Mouse (Mus musculus): ENCODE measurements around the gene Mcl1. TPM values are rescaled to one million over a fixed set of nuclear protein-coding genes. Genes with fewer than 3 reads are reported as not detected.
"Not testable (repeated sequence)": the region's sequence is repeated elsewhere in the genome, so short reads cannot be mapped to it uniquely, and the experiment has no call there.

Gene Mcl1
- polyA plus RNA-seq, 1 experiment from 2014 or later, result 75.7 TPM

- WGBS, result 48% methylated on average over 2 of the region's 2 CpGs
- Histone ChIP-seq H3K4me3 (ENCODE audit: low read depth, low read length) (no peak overlapping the region), H3K9ac (ENCODE audit: low read length) (no peak overlapping the region), H3K36me3 (ENCODE audit: control insufficient read depth, insufficient read depth, low read length) (no peaks in the 10 kb centered on the region), H3K9me3 (ENCODE audit: control insufficient read depth, low read length) (no peaks in the 10 kb centered on the region), H3K4me1 (ENCODE audit: control insufficient read depth, insufficient read depth, low read length) (peaks cover 16% of the 10 kb centered on the region), H3K27me3 (ENCODE audit: control insufficient read depth, insufficient read depth, low read length) (no peaks in the 10 kb centered on the region), H3K4me2 (ENCODE audit: low read depth) (no peak overlapping the region), H3K27ac (ENCODE audit: low read depth, low read length) (no peak overlapping the region)
- DNase-seq (ENCODE audit: low spot score), result no peak
- ATAC-seq (ENCODE audit: insufficient read depth, low FRiP score, low TSS enrichment), result no peak
These were observed 31.4 kb downstream of the Mcl1 start for GRCm38 (mm10) chr3:95689940-95690339.

GRCm38 (mm10) chr3:95690552-95690951 is 32.0 kb downstream of the Mcl1 start:
- not testable (repeated sequence) for ATAC-seq (ENCODE audit: insufficient read depth, low FRiP score, low TSS enrichment); H3K9me3 ChIP-seq (ENCODE audit: control insufficient read depth, low read length); H3K4me2 ChIP-seq (ENCODE audit: low read depth); H3K4me3 ChIP-seq (ENCODE audit: low read depth, low read length); H3K9ac ChIP-seq (ENCODE audit: low read length); H3K36me3 ChIP-seq (ENCODE audit: control insufficient read depth, insufficient read depth, low read length); H3K27ac ChIP-seq (ENCODE audit: low read depth, low read length); DNase-seq (ENCODE audit: low spot score); H3K27me3 ChIP-seq (ENCODE audit: control insufficient read depth, insufficient read depth, low read length)
- WGBS, result 92% methylated on average over 2 of the region's 2 CpGs
- H3K4me1 ChIP-seq (ENCODE audit: control insufficient read depth, insufficient read depth, low read length), result peaks cover 20% of the 10 kb centered on the region

DNA sequence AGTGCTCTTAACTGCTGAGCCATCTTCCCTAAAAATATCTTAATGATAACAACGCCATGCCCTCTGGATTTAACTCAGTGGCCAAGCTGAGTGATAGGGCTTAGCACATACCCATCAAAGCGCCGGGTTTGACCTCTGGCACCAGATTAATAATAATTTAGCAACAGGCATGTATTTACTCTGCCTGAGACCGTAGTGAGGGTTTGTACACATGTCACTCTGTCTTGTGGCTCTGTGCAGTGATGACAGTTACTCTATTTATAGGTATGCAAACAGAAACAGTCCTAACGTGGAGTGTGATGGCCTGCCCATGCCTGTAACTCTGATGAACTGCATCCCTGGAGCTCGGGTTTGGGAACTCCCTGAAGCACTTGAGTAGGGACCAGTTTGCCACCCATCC is 34.1 kb downstream of the Mcl1 start:
- DNase-seq (ENCODE audit: low spot score), result no peak
- no peak overlapping the region for H3K4me3 ChIP-seq (ENCODE audit: low read depth, low read length)
- H3K9ac ChIP-seq (ENCODE audit: low read length), result no peak overlapping the region
- 85% methylated on average over 6 of the region's 6 CpGs for WGBS
- H3K27ac ChIP-seq (ENCODE audit: low read depth, low read length), result no peak overlapping the region
- no peaks in the 10 kb centered on the region for H3K27me3 ChIP-seq (ENCODE audit: control insufficient read depth, insufficient read depth, low read length)
- H3K36me3 ChIP-seq (ENCODE audit: control insufficient read depth, insufficient read depth, low read length), result no peaks in the 10 kb centered on the region
- no peak for ATAC-seq (ENCODE audit: insufficient read depth, low FRiP score, low TSS enrichment)
- no peak overlapping the region for H3K4me2 ChIP-seq (ENCODE audit: low read depth)
- peaks cover 19% of the 10 kb centered on the region for H3K4me1 ChIP-seq (ENCODE audit: control insufficient read depth, insufficient read depth, low read length)
- H3K9me3 ChIP-seq (ENCODE audit: control insufficient read depth, low read length), result no peaks in the 10 kb centered on the region

DNA sequence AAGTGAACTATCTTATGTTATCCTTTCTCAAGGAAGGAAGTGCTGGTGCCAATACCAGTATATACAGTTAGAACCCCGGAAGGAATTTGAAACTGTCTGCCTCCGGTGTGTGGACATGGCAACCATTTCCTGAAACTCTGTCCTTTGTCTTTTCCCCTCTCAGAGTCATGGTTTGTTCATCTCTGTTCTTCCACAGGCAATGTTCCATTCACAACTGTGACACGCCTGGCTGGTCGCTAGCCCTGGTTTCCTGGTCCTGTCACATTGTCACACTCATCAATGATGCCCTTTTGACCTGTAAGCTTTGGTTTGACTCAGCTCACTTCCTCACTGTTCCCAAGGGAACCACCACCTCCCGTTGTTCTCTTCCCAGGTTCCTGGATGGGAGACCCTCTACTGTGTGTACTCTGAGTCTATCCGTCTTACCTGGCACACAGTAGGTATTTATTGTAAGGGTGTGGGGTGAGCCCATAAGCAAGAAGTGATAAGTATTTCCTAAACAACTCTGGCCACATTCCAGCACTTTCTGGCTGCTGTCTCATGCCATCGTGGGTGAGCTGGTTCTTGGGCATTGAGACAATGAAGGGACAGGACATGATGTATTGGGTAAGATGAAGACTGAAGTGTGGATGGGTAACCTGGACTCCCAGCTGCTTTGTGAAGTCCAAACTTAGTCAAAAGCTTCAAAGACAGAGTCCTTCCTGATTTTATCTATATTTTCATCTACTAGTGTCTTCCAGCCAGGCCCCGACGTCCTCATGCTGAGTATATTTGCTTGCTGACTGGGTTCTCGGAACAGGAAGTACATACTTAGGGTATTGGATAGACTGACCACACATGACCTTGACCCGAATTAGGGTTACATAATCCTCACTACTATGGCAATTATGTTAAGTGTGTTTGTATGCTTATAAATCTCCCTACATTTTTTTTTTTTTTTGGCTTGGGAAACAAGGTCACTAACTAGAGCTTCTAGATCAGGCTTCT is 35.5 kb downstream of the Mcl1 start:
- Histone ChIP-seq H3K9me3 (ENCODE audit: control insufficient read depth, low read length) (no peaks in the 10 kb centered on the region), H3K36me3 (ENCODE audit: control insufficient read depth, insufficient read depth, low read length) (no peaks in the 10 kb centered on the region), H3K4me2 (ENCODE audit: low read depth) (no peak overlapping the region), H3K27ac (ENCODE audit: low read depth, low read length) (no peak overlapping the region), H3K4me1 (ENCODE audit: control insufficient read depth, insufficient read depth, low read length) (peaks cover 16% of the 10 kb centered on the region), H3K27me3 (ENCODE audit: control insufficient read depth, insufficient read depth, low read length) (no peaks in the 10 kb centered on the region), H3K9ac (ENCODE audit: low read length) (no peak overlapping the region), H3K4me3 (ENCODE audit: low read depth, low read length) (no peak overlapping the region)
- ATAC-seq (ENCODE audit: insufficient read depth, low FRiP score, low TSS enrichment), result no peak
- no peak for DNase-seq (ENCODE audit: low spot score)
- WGBS, result 68% methylated on average over 11 of the region's 11 CpGs

DNA sequence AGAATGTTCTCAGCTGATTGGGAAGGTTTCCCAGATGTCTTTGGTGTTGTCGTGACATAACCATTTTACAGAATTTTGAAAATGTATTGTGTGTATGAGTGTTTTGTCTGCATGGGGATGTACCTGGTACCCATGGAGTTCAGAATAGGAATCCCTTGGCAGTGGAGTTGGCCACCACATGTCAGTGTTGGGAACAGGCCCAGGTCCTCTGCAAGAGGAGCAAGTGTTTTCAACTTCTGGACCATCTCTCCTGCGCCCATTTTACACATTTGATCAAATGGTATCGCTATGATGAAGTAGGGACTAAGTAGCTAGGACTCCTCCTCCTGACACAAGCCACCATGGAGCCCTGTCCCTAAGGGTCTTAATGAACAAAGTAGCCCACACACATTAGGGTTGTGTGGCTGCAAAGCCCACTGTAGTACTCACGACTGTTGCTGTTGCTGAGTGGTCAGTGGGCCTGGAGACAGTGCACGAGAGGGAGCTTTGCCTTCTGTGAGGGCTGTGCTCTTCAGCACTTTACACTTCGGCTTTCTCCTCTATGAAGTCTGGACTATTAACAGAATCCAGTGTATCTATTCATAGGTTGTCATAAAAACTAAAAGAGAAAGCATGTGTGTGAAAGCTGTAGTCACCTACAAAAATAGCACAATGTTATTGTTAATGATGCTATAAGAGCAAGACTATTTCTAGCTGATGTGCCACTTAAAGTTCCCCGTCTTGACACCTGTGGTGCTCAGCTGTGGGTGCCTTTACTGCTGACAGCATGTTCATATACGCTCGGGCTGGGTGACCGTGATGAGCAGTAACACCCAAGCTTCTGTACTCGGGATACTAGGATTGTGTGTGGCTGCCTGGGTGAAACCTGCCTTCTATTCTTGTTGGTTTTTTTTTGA is 36.5 kb downstream of the Mcl1 start:
- H3K9ac ChIP-seq (ENCODE audit: low read length), result no peak overlapping the region
- DNase-seq (ENCODE audit: low spot score) (no peak), ATAC-seq (ENCODE audit: insufficient read depth, low FRiP score, low TSS enrichment) (no peak)
- H3K27ac ChIP-seq (ENCODE audit: low read depth, low read length), result no peak overlapping the region
- no peak overlapping the region for H3K4me2 ChIP-seq (ENCODE audit: low read depth)
- no peak overlapping the region for H3K4me3 ChIP-seq (ENCODE audit: low read depth, low read length)
- no peaks in the 10 kb centered on the region for H3K9me3 ChIP-seq (ENCODE audit: control insufficient read depth, low read length)
- 89% methylated on average over 11 of the region's 11 CpGs for WGBS
- H3K4me1 ChIP-seq (ENCODE audit: control insufficient read depth, insufficient read depth, low read length), result peaks cover 16% of the 10 kb centered on the region
- no peaks in the 10 kb centered on the region for H3K27me3 ChIP-seq (ENCODE audit: control insufficient read depth, insufficient read depth, low read length)
- no peaks in the 10 kb centered on the region for H3K36me3 ChIP-seq (ENCODE audit: control insufficient read depth, insufficient read depth, low read length)

DNA sequence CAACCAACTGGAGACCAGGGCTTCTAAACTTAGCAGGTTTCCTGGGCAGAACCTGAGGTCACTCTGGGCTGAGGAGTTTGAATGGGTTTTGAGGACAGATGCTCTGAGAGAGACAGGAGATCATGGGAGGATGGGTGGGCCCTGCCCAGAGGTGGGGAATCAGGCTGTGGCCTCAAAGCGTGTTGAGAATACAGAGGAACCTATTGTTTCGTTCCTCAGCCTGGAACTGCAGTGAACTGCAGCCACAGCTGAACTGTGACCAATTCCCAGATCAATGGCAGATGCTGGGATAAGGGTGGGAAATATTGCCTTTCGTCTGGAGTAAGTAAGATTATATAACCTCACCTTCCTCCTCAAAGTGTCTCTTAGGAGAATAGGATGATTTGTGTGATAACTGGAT is 37.2 kb downstream of the Mcl1 start:
- H3K27me3 ChIP-seq (ENCODE audit: control insufficient read depth, insufficient read depth, low read length), result no peaks in the 10 kb centered on the region
- no peaks in the 10 kb centered on the region for H3K36me3 ChIP-seq (ENCODE audit: control insufficient read depth, insufficient read depth, low read length)
- no peak overlapping the region for H3K9ac ChIP-seq (ENCODE audit: low read length)
- H3K4me3 ChIP-seq (ENCODE audit: low read depth, low read length), result no peak overlapping the region
- DNase-seq (ENCODE audit: low spot score) (no peak), ATAC-seq (ENCODE audit: insufficient read depth, low FRiP score, low TSS enrichment) (peak; percentile 53; the same call in 1 of the 2 replicates)
- 20% methylated on average over 3 of the region's 3 CpGs for WGBS
- no peaks in the 10 kb centered on the region for H3K9me3 ChIP-seq (ENCODE audit: control insufficient read depth, low read length)
- H3K27ac ChIP-seq (ENCODE audit: low read depth, low read length), result no peak overlapping the region
- peaks cover 16% of the 10 kb centered on the region for H3K4me1 ChIP-seq (ENCODE audit: control insufficient read depth, insufficient read depth, low read length)
- H3K4me2 ChIP-seq (ENCODE audit: low read depth), result no peak overlapping the region

DNA sequence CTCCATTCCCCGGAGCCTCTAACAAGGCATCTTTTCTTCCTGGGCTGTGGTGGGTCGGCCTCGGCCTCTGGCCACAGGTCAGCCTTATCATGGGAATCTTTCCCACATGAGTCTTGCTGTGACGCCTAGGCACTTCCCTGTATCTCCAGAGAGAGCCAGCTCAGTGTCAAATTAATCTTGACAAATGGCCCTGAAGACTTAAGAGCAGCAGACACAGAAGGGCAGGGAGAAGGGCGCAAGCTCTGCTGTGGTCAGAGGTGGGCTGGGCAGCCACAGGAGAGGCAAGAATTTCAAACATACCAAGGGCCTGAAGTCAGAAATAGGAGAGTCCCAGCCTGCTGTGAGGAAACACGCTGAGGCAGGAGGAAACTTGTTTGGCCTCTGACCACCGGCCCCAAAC is 37.8 kb downstream of the Mcl1 start:
- Histone ChIP-seq H3K4me2 (ENCODE audit: low read depth) (no peak overlapping the region), H3K9me3 (ENCODE audit: control insufficient read depth, low read length) (no peaks in the 10 kb centered on the region), H3K36me3 (ENCODE audit: control insufficient read depth, insufficient read depth, low read length) (no peaks in the 10 kb centered on the region), H3K4me1 (ENCODE audit: control insufficient read depth, insufficient read depth, low read length) (peaks cover 16% of the 10 kb centered on the region), H3K9ac (ENCODE audit: low read length) (no peak overlapping the region), H3K4me3 (ENCODE audit: low read depth, low read length) (no peak overlapping the region), H3K27ac (ENCODE audit: low read depth, low read length) (0 out of 2 replicates have a peak overlapping the region, but pooled peaks have one; percentile 39), H3K27me3 (ENCODE audit: control insufficient read depth, insufficient read depth, low read length) (no peaks in the 10 kb centered on the region)
- ATAC-seq (ENCODE audit: insufficient read depth, low FRiP score, low TSS enrichment) (no peak), DNase-seq (ENCODE audit: low spot score) (no peak)
- 24% methylated on average over 7 of the region's 7 CpGs for WGBS

- Histone ChIP-seq H3K27ac (ENCODE audit: low read depth, low read length) (no peak overlapping the region), H3K4me2 (ENCODE audit: low read depth) (no peak overlapping the region), H3K9me3 (ENCODE audit: control insufficient read depth, low read length) (no peaks in the 10 kb centered on the region), H3K36me3 (ENCODE audit: control insufficient read depth, insufficient read depth, low read length) (no peaks in the 10 kb centered on the region), H3K9ac (ENCODE audit: low read length) (no peak overlapping the region), H3K27me3 (ENCODE audit: control insufficient read depth, insufficient read depth, low read length) (no peaks in the 10 kb centered on the region), H3K4me1 (ENCODE audit: control insufficient read depth, insufficient read depth, low read length) (peaks cover 21% of the 10 kb centered on the region), H3K4me3 (ENCODE audit: low read depth, low read length) (no peak overlapping the region)
- 89% methylated on average over 4 of the region's 4 CpGs for WGBS
- ATAC-seq (ENCODE audit: insufficient read depth, low FRiP score, low TSS enrichment) (no peak), DNase-seq (ENCODE audit: low spot score) (no peak)
These were observed 39.7 kb downstream of the Mcl1 start for GRCm38 (mm10) chr3:95698286-95698685.

All from neural tube, embryonic 11.5 days (tissue).